Mouse (Mus musculus) left cerebral cortex, adult 9 months (tissue): Measurements from ENCODE around the gene Sytl3.
A peak's percentile ranks its signal among the peaks of the same experiment; 100 is the strongest.
"Not testable (repeated sequence)": the region's sequence is repeated elsewhere in the genome, so short reads cannot be mapped to it uniquely, and the experiment has no call there.

Experiments
- DNase-seq, 2 experiments: peaks; one replicate each; pipeline ENCODE4 v3.0.0; 2022; ENCODE audit warnings: low spot score in 2 of 2

The Sytl3 gene

GRCm38 (mm10) chr17:6691596-6691995 lies 32.7 kb downstream of the Sytl3 start:
- DNase-seq, result peak; percentile 35 to 94

GRCm38 (mm10) chr17:6695712-6696111 lies 36.8 kb downstream of the Sytl3 start:
- not testable (repeated sequence) for DNase-seq

GRCm38 (mm10) chr17:6696521-6696920 lies 37.6 kb downstream of the Sytl3 start:
- not testable (repeated sequence) for DNase-seq

- DNase-seq, result peak; percentile 35 to 70
These were observed 38.4 kb downstream of the Sytl3 start for GRCm38 (mm10) chr17:6697224-6697775.

- not testable (repeated sequence) for DNase-seq
These were observed 40.6 kb downstream of the Sytl3 start for GRCm38 (mm10) chr17:6699502-6699901.

- not testable (repeated sequence) for DNase-seq
These were observed 41.2 kb downstream of the Sytl3 start for GRCm38 (mm10) chr17:6700077-6700476.

GRCm38 (mm10) chr17:6702625-6703221 lies 43.8 kb downstream of the Sytl3 start:
- not testable (repeated sequence) for DNase-seq

- not testable (repeated sequence) for DNase-seq
These were observed 44.7 kb downstream of the Sytl3 start for GRCm38 (mm10) chr17:6703381-6704270.

- not testable (repeated sequence) for DNase-seq
These were observed 47.6 kb downstream of the Sytl3 start for GRCm38 (mm10) chr17:6706448-6706847.

GRCm38 (mm10) chr17:6707422-6707821 lies 48.5 kb downstream of the Sytl3 start:
- not testable (repeated sequence) for DNase-seq

GRCm38 (mm10) chr17:6708194-6708593 lies 49.3 kb downstream of the Sytl3 start:
- not testable (repeated sequence) for DNase-seq

GRCm38 (mm10) chr17:6713483-6713882 lies 54.6 kb downstream of the Sytl3 start:
- DNase-seq, result not testable (repeated sequence)

GRCm38 (mm10) chr17:6713944-6714343 lies 55.1 kb downstream of the Sytl3 start:
- DNase-seq, result not testable (repeated sequence)

- DNase-seq, result no peak
These were observed 69.2 kb downstream of the Sytl3 start for GRCm38 (mm10) chr17:6727996-6728610.

- no peak for DNase-seq
These were observed 70.4 kb downstream of the Sytl3 start for GRCm38 (mm10) chr17:6729244-6729742.

- DNase-seq, result no peak
These were observed 72.2 kb downstream of the Sytl3 start for GRCm38 (mm10) chr17:6731132-6731531.

- no peak for DNase-seq
These were observed 72.7 kb downstream of the Sytl3 start for GRCm38 (mm10) chr17:6731634-6732033.

- DNase-seq, result no peak
These were observed 73.8 kb downstream of the Sytl3 start for GRCm38 (mm10) chr17:6732665-6733064.

GRCm38 (mm10) chr17:6733322-6733875 lies 74.5 kb downstream of the Sytl3 start:
- no peak for DNase-seq

- DNase-seq, result no peak
These were observed 76.0 kb downstream of the Sytl3 start for GRCm38 (mm10) chr17:6734746-6735441.
